Mouse (Mus musculus) G1E (cell line): ENCODE results near the gene A030005L19Rik.

Experiments used
- CTCF ChIP-seq: IDR thresholded peaks from 2 replicates; pipeline ENCODE4 v1.5.1; 2012; ENCODE audit warnings: low read depth, low read length, inconsistent platforms, mixed read lengths
- GATA1 ChIP-seq: IDR thresholded peaks from 2 replicates; pipeline ENCODE4 v1.6.1; 2012; ENCODE audit warnings: borderline replicate concordance, low read length, inconsistent platforms, mixed read lengths
- GATA2 ChIP-seq: IDR thresholded peaks from 2 replicates; pipeline ENCODE4 v1.6.1; 2012; ENCODE audit warnings: low read depth, low read length, inconsistent platforms, borderline replicate concordance
- POLR2AphosphoS5 ChIP-seq: IDR thresholded peaks from 2 replicates; pipeline ENCODE4 v1.6.1; 2012; ENCODE audit warnings: low read depth, low read length, inconsistent platforms; ENCODE audit not compliant: insufficient replicate concordance
- TAL1 ChIP-seq: conservative IDR thresholded peaks from 2 replicates; pipeline ENCODE4 v1.6.1; 2012; ENCODE audit warnings: low read depth, low read length, inconsistent platforms, mixed read lengths

DNA sequence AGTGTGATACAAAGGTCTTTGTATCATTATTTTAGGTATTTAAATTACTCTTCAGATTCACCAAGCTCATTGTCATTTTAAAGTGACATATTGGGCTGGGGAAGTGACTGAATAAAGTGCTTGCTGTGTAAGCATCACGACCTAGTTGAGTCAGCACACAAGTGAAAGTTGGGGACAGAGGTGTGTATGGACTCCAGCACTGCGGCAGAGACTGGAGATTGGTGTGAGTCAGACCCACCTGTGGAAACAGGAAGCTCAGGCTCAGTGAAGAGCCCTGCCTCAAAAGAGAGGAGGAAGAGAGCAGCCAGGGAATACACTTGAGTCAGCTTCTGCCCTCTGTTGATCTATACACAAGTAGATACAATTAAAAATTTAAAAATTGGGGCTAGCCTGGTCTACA is 34.0 kb upstream of the A030005L19Rik start:
- TF ChIP-seq GATA1 (no peak), CTCF (no peak), TAL1 (no peak), POLR2AphosphoS5 (no peak), GATA2 (no peak)
